Mouse (Mus musculus) heart, embryonic 15.5 days (tissue): ENCODE results near the gene Ppp1cb. TPM values are rescaled to one million over a fixed set of nuclear protein-coding genes. Genes with fewer than 3 reads are reported as not detected.

Experiments used
- ATAC-seq: fragments of 200-750 bp; cut with Nextera tagmentation; replicated peaks from 2 replicates; pipeline ENCODE4 v1.8.0; 2017; ENCODE audit warnings: low read depth, moderate TSS enrichment; ENCODE audit not compliant: insufficient number of reproducible peaks, insufficient read depth, low FRiP score
- H3K27ac ChIP-seq: fragments of 300-500 bp; sonication (generic); 2 replicates; pipeline ENCODE4 v1.5.1; 2015; ENCODE audit warnings: mild to moderate bottlenecking, inconsistent platforms
- H3K27me3 ChIP-seq: fragments of 300-500 bp; sonication (generic); 2 replicates; pipeline ENCODE4 v1.6.1; 2015; ENCODE audit warnings: inconsistent platforms
- H3K36me3 ChIP-seq: fragments of 300-500 bp; sonication (generic); 2 replicates; pipeline ENCODE4 v1.6.1; 2015; ENCODE audit warnings: mild to moderate bottlenecking, inconsistent platforms
- H3K4me1 ChIP-seq: fragments of 300-500 bp; sonication (generic); replicated peaks from 2 replicates; pipeline ENCODE4 v1.6.1; 2015; ENCODE audit warnings: inconsistent platforms
- H3K4me2 ChIP-seq: fragments of 300-500 bp; sonication (generic); 2 replicates; pipeline ENCODE4 v1.6.1; 2015; ENCODE audit warnings: inconsistent platforms, mild to moderate bottlenecking, moderate library complexity
- H3K4me3 ChIP-seq: fragments of 300-500 bp; sonication (generic); 2 replicates; pipeline ENCODE4 v1.5.1; 2015; ENCODE audit warnings: mild to moderate bottlenecking, inconsistent platforms
- H3K9ac ChIP-seq: fragments of 300-500 bp; sonication (generic); 2 replicates; pipeline ENCODE4 v1.6.1; 2015; ENCODE audit warnings: mild to moderate bottlenecking, inconsistent platforms
- H3K9me3 ChIP-seq: fragments of 300-500 bp; sonication (generic); replicated peaks from 2 replicates; pipeline ENCODE4 v1.6.1; 2016; ENCODE audit warnings: inconsistent platforms
- WGBS: fragments of 180-500 bp; shearing (Covaris S2); methylation state at CpG from one replicate; pipeline ENCODE4 v1.1.7; 2015; ENCODE audit warnings: mixed read lengths; 5-methylcytosine and 5-hydroxymethylcytosine counted together
- polyA plus RNA-seq: library from polyadenylated mRNA; unstranded; fragments of >200 nt; fragmentation: Nextera tagmentation; extraction: Ambion mirVana; gene quantifications from 2 replicates; pipeline ENCODE4 v1.2.1, GENCODE M21; 2015

The Ppp1cb gene
- polyA plus RNA-seq, 1 experiment from 2014 or later, result 253 TPM

- H3K4me3 ChIP-seq, result no peak overlapping the region
- H3K27ac ChIP-seq, result no peak overlapping the region
- no peaks in the 10 kb centered on the region for H3K36me3 ChIP-seq
- H3K9me3 ChIP-seq, result no peaks in the 10 kb centered on the region
- 61% methylated on average over 11 of the region's 11 CpGs for WGBS
- no peaks in the 10 kb centered on the region for H3K27me3 ChIP-seq
- no peak overlapping the region for H3K9ac ChIP-seq
- no peak for ATAC-seq
- peaks cover 4% of the 10 kb centered on the region; the same call in 1 of the 2 replicates for H3K4me1 ChIP-seq
- H3K4me2 ChIP-seq, result no peak overlapping the region
These were observed 13.2 kb upstream of the Ppp1cb start for GRCm38 (mm10) chr5:32445287-32445921.

GRCm38 (mm10) chr5:32446394-32446793 is 12.2 kb upstream of the Ppp1cb start:
- Histone ChIP-seq H3K4me2 (peak overlapping the region; percentile 27), H3K27ac (peak overlapping the region; percentile 83), H3K4me1 (peaks cover 4% of the 10 kb centered on the region; the same call in 1 of the 2 replicates), H3K4me3 (no peak overlapping the region), H3K36me3 (no peaks in the 10 kb centered on the region), H3K9ac (0 out of 2 replicates have a peak overlapping the region, but pooled peaks have one; percentile 19), H3K27me3 (no peaks in the 10 kb centered on the region), H3K9me3 (no peaks in the 10 kb centered on the region)
- ATAC-seq, result peak; percentile 67
- 46% methylated on average over 5 of the region's 5 CpGs for WGBS

GRCm38 (mm10) chr5:32446810-32447209 is 11.8 kb upstream of the Ppp1cb start:
- Histone ChIP-seq H3K9me3 (no peaks in the 10 kb centered on the region), H3K9ac (no peak overlapping the region), H3K4me1 (peaks cover 4% of the 10 kb centered on the region; the same call in 1 of the 2 replicates), H3K4me2 (no peak overlapping the region), H3K36me3 (no peaks in the 10 kb centered on the region), H3K27me3 (no peaks in the 10 kb centered on the region), H3K27ac (peak overlapping the region; percentile 35; the same call in 1 of the 2 replicates), H3K4me3 (no peak overlapping the region)
- no peak for ATAC-seq

- Histone ChIP-seq H3K27me3 (no peaks in the 10 kb centered on the region), H3K27ac (peak overlapping the region; percentile 99), H3K4me3 (peak overlapping the region; percentile 82), H3K4me1 (peaks cover 22% of the 10 kb centered on the region), H3K4me2 (peak overlapping the region; percentile 58), H3K36me3 (no peaks in the 10 kb centered on the region), H3K9me3 (no peaks in the 10 kb centered on the region), H3K9ac (peak overlapping the region; percentile 97)
- ATAC-seq, result peak; percentile 68
- WGBS, result under 1% methylated on average over 53 of the region's 63 CpGs
These were observed 723 bp downstream of the Ppp1cb start for GRCm38 (mm10) chr5:32459251-32459881.

- Histone ChIP-seq H3K4me3 (peak overlapping the region; percentile 82), H3K9me3 (no peaks in the 10 kb centered on the region), H3K27ac (peak overlapping the region; percentile 99), H3K4me1 (peaks cover 26% of the 10 kb centered on the region), H3K9ac (peak overlapping the region; percentile 97), H3K4me2 (peak overlapping the region; percentile 58), H3K27me3 (no peaks in the 10 kb centered on the region), H3K36me3 (no peaks in the 10 kb centered on the region)
- 0% methylated on average over 19 of the region's 19 CpGs for WGBS
- no peak for ATAC-seq
These were observed 1.5 kb downstream of the Ppp1cb start for GRCm38 (mm10) chr5:32459882-32460751.

- Histone ChIP-seq H3K36me3 (no peaks in the 10 kb centered on the region), H3K27ac (peak overlapping the region; percentile 44; the same call in 1 of the 2 replicates), H3K4me3 (peak overlapping the region; percentile 42), H3K9me3 (no peaks in the 10 kb centered on the region), H3K4me1 (peaks cover 29% of the 10 kb centered on the region), H3K9ac (peak overlapping the region; percentile 31; the same call in 1 of the 2 replicates), H3K4me2 (peak overlapping the region; percentile 64), H3K27me3 (no peaks in the 10 kb centered on the region)
- ATAC-seq, result no peak
- 16% methylated on average over 2 of the region's 2 CpGs for WGBS
These were observed 2.3 kb downstream of the Ppp1cb start for GRCm38 (mm10) chr5:32460973-32461372.

GRCm38 (mm10) chr5:32472332-32473028 is 13.8 kb downstream of the Ppp1cb start:
- H3K9me3 ChIP-seq, result no peaks in the 10 kb centered on the region
- H3K27ac ChIP-seq, result peak overlapping the region; percentile 88
- H3K9ac ChIP-seq, result no peak overlapping the region
- peak overlapping the region; percentile 39 for H3K4me2 ChIP-seq
- H3K27me3 ChIP-seq, result no peaks in the 10 kb centered on the region
- peaks cover 49% of the 10 kb centered on the region for H3K4me1 ChIP-seq
- H3K4me3 ChIP-seq, result no peak overlapping the region
- 46% methylated on average over 4 of the region's 4 CpGs for WGBS
- peak; percentile 64; the same call in 1 of the 2 replicates for ATAC-seq
- H3K36me3 ChIP-seq, result no peaks in the 10 kb centered on the region

- H3K36me3 ChIP-seq, result no peaks in the 10 kb centered on the region
- H3K27ac ChIP-seq, result peak overlapping the region; percentile 88
- peak overlapping the region; percentile 39 for H3K4me2 ChIP-seq
- no peak overlapping the region for H3K9ac ChIP-seq
- H3K4me3 ChIP-seq, result no peak overlapping the region
- no peaks in the 10 kb centered on the region for H3K27me3 ChIP-seq
- no peak for ATAC-seq
- H3K4me1 ChIP-seq, result peaks cover 51% of the 10 kb centered on the region
- no peaks in the 10 kb centered on the region for H3K9me3 ChIP-seq
- 33% methylated on average over 2 of the region's 2 CpGs for WGBS
These were observed 14.3 kb downstream of the Ppp1cb start for GRCm38 (mm10) chr5:32473029-32473352.

GRCm38 (mm10) chr5:32476501-32476900 is 17.9 kb downstream of the Ppp1cb start:
- Histone ChIP-seq H3K9ac (no peak overlapping the region), H3K4me1 (peaks cover 44% of the 10 kb centered on the region), H3K4me3 (no peak overlapping the region), H3K27me3 (no peaks in the 10 kb centered on the region), H3K36me3 (peaks cover 26% of the 10 kb centered on the region), H3K27ac (no peak overlapping the region), H3K9me3 (no peaks in the 10 kb centered on the region), H3K4me2 (no peak overlapping the region)
- no peak for ATAC-seq

GRCm38 (mm10) chr5:32478972-32479371 is 20.3 kb downstream of the Ppp1cb start:
- Histone ChIP-seq H3K4me1 (peaks cover 27% of the 10 kb centered on the region), H3K4me2 (no peak overlapping the region), H3K36me3 (peaks cover 39% of the 10 kb centered on the region), H3K4me3 (no peak overlapping the region), H3K27me3 (no peaks in the 10 kb centered on the region), H3K9ac (no peak overlapping the region), H3K9me3 (no peaks in the 10 kb centered on the region), H3K27ac (no peak overlapping the region)
- WGBS, result 82% methylated on average over 4 of the region's 4 CpGs
- no peak for ATAC-seq

GRCm38 (mm10) chr5:32485430-32485829 is 26.8 kb downstream of the Ppp1cb start:
- Histone ChIP-seq H3K27ac (no peak overlapping the region), H3K9ac (no peak overlapping the region), H3K27me3 (no peaks in the 10 kb centered on the region), H3K4me3 (no peak overlapping the region), H3K4me2 (no peak overlapping the region), H3K36me3 (peaks cover 77% of the 10 kb centered on the region), H3K4me1 (no peaks in the 10 kb centered on the region), H3K9me3 (no peaks in the 10 kb centered on the region)
- WGBS, result 88% methylated on average over 3 of the region's 3 CpGs
- no peak for ATAC-seq
